Mouse (Mus musculus): ENCODE measurements around the gene Dnal1. TPM values are rescaled to one million over a fixed set of nuclear protein-coding genes. Genes with fewer than 3 reads are reported as not detected.

The Dnal1 gene
- total and polyA plus RNA-seq, 3 experiments, result 0.14 to 1.1 (median 0.49) TPM

GRCm38 (mm10) chr12:84129931-84130330, 15.8 kb downstream of the Dnal1 start:
- DNase-seq (ENCODE audit: low spot score), result no peak
- Histone ChIP-seq H3K4me3 (ENCODE audit: low read depth, low read length) (no peak overlapping the region), H3K4me1 (ENCODE audit: insufficient read depth, low read depth, low read length) (peaks cover 10% of the 10 kb centered on the region), H3K27me3 (ENCODE audit: insufficient read depth, low read length) (peaks cover 28% of the 10 kb centered on the region), H3K9me3 (replicated peaks) (no peaks in the 10 kb centered on the region), H3K36me3 (replicated peaks) (no peaks in the 10 kb centered on the region)
- peak; percentile 28; the same call in 1 of the 2 replicates for ATAC-seq (ENCODE audit: extremely low read depth, insufficient number of reproducible peaks, low FRiP score, poor library complexity, severe bottlenecking)
- TF ChIP-seq TAL1 (conservative IDR thresholded peaks at IDR 0.05; ENCODE audit: low read depth, low read length) (no peak), GATA1 (IDR thresholded peaks at IDR 0.05; ENCODE audit: borderline replicate concordance, low read length) (no peak), GATA2 (IDR thresholded peaks at IDR 0.05; ENCODE audit: borderline replicate concordance, low read depth, low read length) (no peak), POLR2AphosphoS5 (IDR thresholded peaks at IDR 0.05; ENCODE audit: insufficient replicate concordance, low read depth, low read length) (no peak), CTCF (IDR thresholded peaks at IDR 0.05; ENCODE audit: low read depth, low read length) (no peak)

DNA sequence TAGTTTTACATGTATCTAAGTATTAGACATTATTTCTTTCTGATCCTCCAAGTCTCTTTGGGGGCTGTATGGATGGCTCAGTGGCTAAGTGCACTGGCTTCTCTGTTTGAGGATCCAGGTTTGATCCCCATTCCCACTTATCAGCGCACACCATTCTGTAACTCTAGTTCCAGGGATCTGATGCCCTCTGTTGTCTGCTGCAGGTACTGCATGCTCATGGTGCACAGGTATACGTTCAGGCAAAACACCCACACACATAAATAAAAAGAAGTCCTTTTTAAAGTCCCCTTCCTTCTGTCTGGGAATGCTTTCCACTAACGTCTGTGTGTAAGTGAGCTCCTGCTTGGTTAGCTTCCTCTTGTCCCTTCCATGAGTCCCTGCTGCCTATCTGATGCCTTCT, 18.1 kb downstream of the Dnal1 start:
- Histone ChIP-seq H3K36me3 (replicated peaks) (no peaks in the 10 kb centered on the region), H3K4me1 (ENCODE audit: insufficient read depth, low read depth, low read length) (peaks cover 10% of the 10 kb centered on the region), H3K4me3 (ENCODE audit: low read depth, low read length) (no peak overlapping the region), H3K9me3 (replicated peaks) (no peaks in the 10 kb centered on the region), H3K27me3 (ENCODE audit: insufficient read depth, low read length) (peaks cover 32% of the 10 kb centered on the region)
- TF ChIP-seq TAL1 (conservative IDR thresholded peaks at IDR 0.05; ENCODE audit: low read depth, low read length), result no peak
- no peak for TF ChIP-seq POLR2AphosphoS5 (IDR thresholded peaks at IDR 0.05; ENCODE audit: insufficient replicate concordance, low read depth, low read length)
- peak; percentile 79 for TF ChIP-seq CTCF (IDR thresholded peaks at IDR 0.05; ENCODE audit: low read depth, low read length)
- TF ChIP-seq GATA1 (IDR thresholded peaks at IDR 0.05; ENCODE audit: borderline replicate concordance, low read length), result no peak
- ATAC-seq (ENCODE audit: extremely low read depth, insufficient number of reproducible peaks, low FRiP score, poor library complexity, severe bottlenecking) (no peak), DNase-seq (ENCODE audit: low spot score) (no peak)

DNA sequence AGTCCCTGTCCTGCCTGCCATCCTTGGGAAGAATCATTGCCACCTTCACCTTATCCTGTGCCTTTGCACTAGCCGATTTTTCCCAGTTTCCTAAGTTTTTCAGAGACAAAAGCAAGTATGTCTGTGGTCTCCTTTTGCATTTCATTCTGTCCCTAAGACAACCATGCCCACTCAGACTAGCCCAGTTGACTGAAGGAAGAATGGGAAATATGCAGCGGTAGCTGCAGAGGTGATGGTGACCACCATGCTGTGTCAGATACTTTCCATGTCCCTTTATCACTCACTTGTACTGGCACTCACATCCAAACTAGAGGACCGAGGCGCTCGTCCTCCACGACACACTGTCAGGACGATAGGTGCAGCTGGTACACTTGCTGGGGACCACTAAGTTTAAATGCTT, 23.0 kb downstream of the Dnal1 start:
- ATAC-seq (ENCODE audit: extremely low read depth, insufficient number of reproducible peaks, low FRiP score, poor library complexity, severe bottlenecking), result no peak
- TF ChIP-seq TAL1 (conservative IDR thresholded peaks at IDR 0.05; ENCODE audit: low read depth, low read length) (no peak), POLR2AphosphoS5 (IDR thresholded peaks at IDR 0.05; ENCODE audit: insufficient replicate concordance, low read depth, low read length) (no peak), GATA1 (IDR thresholded peaks at IDR 0.05; ENCODE audit: borderline replicate concordance, low read length) (no peak), CTCF (IDR thresholded peaks at IDR 0.05; ENCODE audit: low read depth, low read length) (no peak), GATA2 (IDR thresholded peaks at IDR 0.05; ENCODE audit: borderline replicate concordance, low read depth, low read length) (no peak)
- Histone ChIP-seq H3K4me1 (ENCODE audit: insufficient read depth, low read depth, low read length) (peaks cover 5% of the 10 kb centered on the region; the same call in 1 of the 2 replicates), H3K9me3 (replicated peaks) (no peaks in the 10 kb centered on the region), H3K27me3 (ENCODE audit: insufficient read depth, low read length) (peaks cover 39% of the 10 kb centered on the region), H3K36me3 (replicated peaks) (no peaks in the 10 kb centered on the region), H3K4me3 (ENCODE audit: low read depth, low read length) (no peak overlapping the region)
- no peak for DNase-seq (ENCODE audit: low spot score)

DNA sequence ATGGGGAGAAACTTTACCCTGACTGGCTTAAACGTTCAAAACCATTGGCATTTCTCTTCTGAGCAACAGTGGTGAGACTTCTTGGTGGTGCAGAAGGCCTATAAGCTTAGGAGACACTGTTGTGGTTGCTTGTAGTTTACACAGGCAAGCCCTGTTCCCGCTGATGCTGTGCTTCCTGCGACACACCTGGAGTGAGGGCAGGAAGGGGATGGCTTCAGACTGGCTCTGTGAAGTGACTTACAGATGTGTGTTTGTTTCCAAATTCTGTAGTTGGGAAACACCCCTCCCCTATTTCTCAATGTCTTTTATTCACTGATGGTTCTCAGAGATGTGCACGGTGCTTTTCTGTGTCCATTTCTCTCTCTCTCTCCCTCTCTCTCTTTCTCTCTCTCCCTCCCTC, 26.0 kb downstream of the Dnal1 start:
- TF ChIP-seq POLR2AphosphoS5 (IDR thresholded peaks at IDR 0.05; ENCODE audit: insufficient replicate concordance, low read depth, low read length) (no peak), GATA2 (IDR thresholded peaks at IDR 0.05; ENCODE audit: borderline replicate concordance, low read depth, low read length) (no peak), GATA1 (IDR thresholded peaks at IDR 0.05; ENCODE audit: borderline replicate concordance, low read length) (no peak), TAL1 (conservative IDR thresholded peaks at IDR 0.05; ENCODE audit: low read depth, low read length) (no peak), CTCF (IDR thresholded peaks at IDR 0.05; ENCODE audit: low read depth, low read length) (no peak)
- ATAC-seq (ENCODE audit: extremely low read depth, insufficient number of reproducible peaks, low FRiP score, poor library complexity, severe bottlenecking), result no peak
- DNase-seq (ENCODE audit: low spot score), result no peak

GRCm38 (mm10) chr12:84141271-84141670, 27.1 kb downstream of the Dnal1 start:
- H3K9me3 ChIP-seq (replicated peaks), result no peaks in the 10 kb centered on the region
- TF ChIP-seq GATA2 (IDR thresholded peaks at IDR 0.05; ENCODE audit: borderline replicate concordance, low read depth, low read length), result no peak
- TF ChIP-seq GATA1 (IDR thresholded peaks at IDR 0.05; ENCODE audit: borderline replicate concordance, low read length), result no peak
- no peak for TF ChIP-seq TAL1 (conservative IDR thresholded peaks at IDR 0.05; ENCODE audit: low read depth, low read length)
- TF ChIP-seq CTCF (IDR thresholded peaks at IDR 0.05; ENCODE audit: low read depth, low read length), result no peak
- TF ChIP-seq POLR2AphosphoS5 (IDR thresholded peaks at IDR 0.05; ENCODE audit: insufficient replicate concordance, low read depth, low read length), result no peak
- H3K4me1 ChIP-seq (ENCODE audit: insufficient read depth, low read depth, low read length), result peaks cover 11% of the 10 kb centered on the region
- no peaks in the 10 kb centered on the region for H3K36me3 ChIP-seq (replicated peaks)
- DNase-seq (ENCODE audit: low spot score) (no peak), ATAC-seq (ENCODE audit: extremely low read depth, insufficient number of reproducible peaks, low FRiP score, poor library complexity, severe bottlenecking) (no peak)
- no peak overlapping the region for H3K4me3 ChIP-seq (ENCODE audit: low read depth, low read length)
- peaks cover 37% of the 10 kb centered on the region for H3K27me3 ChIP-seq (ENCODE audit: insufficient read depth, low read length)

More for the DNA sequence above, 26.0 kb downstream of the Dnal1 start:
- Histone ChIP-seq H3K36me3 (replicated peaks) (no peaks in the 10 kb centered on the region), H3K9me3 (replicated peaks) (no peaks in the 10 kb centered on the region), H3K4me3 (ENCODE audit: low read depth, low read length) (no peak overlapping the region), H3K4me1 (ENCODE audit: insufficient read depth, low read depth, low read length) (peaks cover 5% of the 10 kb centered on the region; the same call in 1 of the 2 replicates), H3K27me3 (ENCODE audit: insufficient read depth, low read length) (peaks cover 41% of the 10 kb centered on the region)

DNA sequence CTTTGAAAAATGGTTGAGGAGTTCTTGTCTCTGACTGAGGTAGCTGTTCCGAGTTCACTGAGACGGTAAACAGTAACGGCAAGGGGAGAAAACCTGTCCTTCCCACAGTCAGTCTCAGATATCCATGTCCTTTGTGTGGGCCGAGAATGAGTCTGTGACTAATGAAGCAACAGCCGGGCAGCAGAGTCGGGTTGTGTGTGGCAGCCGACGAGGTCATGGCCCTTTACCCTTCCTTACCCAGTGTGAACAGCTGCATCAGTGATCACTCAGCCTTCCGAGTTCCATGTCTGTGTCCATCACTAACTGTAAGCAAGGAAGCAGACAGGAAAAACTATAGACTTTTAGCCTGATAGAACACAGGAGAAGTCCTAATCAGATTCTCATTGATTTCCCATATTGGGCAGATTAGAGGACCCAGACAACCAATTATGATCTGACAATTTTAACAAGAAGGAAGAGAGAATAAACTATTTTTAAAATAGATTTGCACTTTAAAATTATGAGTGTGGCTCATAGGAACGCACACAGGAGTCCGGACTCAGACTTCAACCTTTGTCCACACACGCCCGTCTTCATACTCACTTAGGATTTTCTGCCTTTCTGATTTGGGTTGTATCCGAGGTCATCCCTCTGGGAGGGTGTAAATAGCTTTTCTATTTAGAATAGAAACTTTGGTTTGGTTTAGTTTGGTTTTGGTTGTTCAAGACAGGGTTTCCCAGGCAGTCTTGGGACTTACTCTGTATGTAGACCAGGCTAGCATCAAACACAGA, 28.3 kb downstream of the Dnal1 start:
- Histone ChIP-seq H3K36me3 (replicated peaks) (peaks cover 11% of the 10 kb centered on the region), H3K9me3 (replicated peaks) (no peaks in the 10 kb centered on the region), H3K4me1 (ENCODE audit: insufficient read depth, low read depth, low read length) (peaks cover 22% of the 10 kb centered on the region), H3K27me3 (ENCODE audit: insufficient read depth, low read length) (peaks cover 30% of the 10 kb centered on the region), H3K4me3 (ENCODE audit: low read depth, low read length) (no peak overlapping the region)
- DNase-seq (ENCODE audit: low spot score) (no peak), ATAC-seq (ENCODE audit: extremely low read depth, insufficient number of reproducible peaks, low FRiP score, poor library complexity, severe bottlenecking) (no peak)
- no peak for TF ChIP-seq GATA1 (IDR thresholded peaks at IDR 0.05; ENCODE audit: borderline replicate concordance, low read length)
- TF ChIP-seq CTCF (IDR thresholded peaks at IDR 0.05; ENCODE audit: low read depth, low read length), result no peak
- TF ChIP-seq POLR2AphosphoS5 (IDR thresholded peaks at IDR 0.05; ENCODE audit: insufficient replicate concordance, low read depth, low read length), result no peak
- TF ChIP-seq GATA2 (IDR thresholded peaks at IDR 0.05; ENCODE audit: borderline replicate concordance, low read depth, low read length), result no peak
- no peak for TF ChIP-seq TAL1 (conservative IDR thresholded peaks at IDR 0.05; ENCODE audit: low read depth, low read length)

All from G1E (cell line).